Mouse (Mus musculus) heart, postnatal 0 days (tissue): Measurements from ENCODE around the gene Il18r1. TPM values are rescaled to one million over a fixed set of nuclear protein-coding genes. Genes with fewer than 3 reads are reported as not detected.

ENCODE experiments used
- ATAC-seq: fragments of 200-750 bp; cut with Nextera tagmentation; 2 replicates; pipeline ENCODE4 v1.8.0; 2017; ENCODE audit warnings: low read depth, moderate number of reproducible peaks, moderate library complexity; ENCODE audit not compliant: insufficient read depth
- DNase-seq: peaks from one replicate; pipeline ENCODE4 v3.0.0-alpha.2; 2016; ENCODE audit warnings: low spot score
- H3K27ac ChIP-seq: fragments of 300-500 bp; sonication (generic); 2 replicates; pipeline ENCODE4 v1.5.1; 2014; ENCODE audit warnings: low read depth, mild to moderate bottlenecking
- H3K27me3 ChIP-seq: fragments of 300-500 bp; sonication (generic); 2 replicates; pipeline ENCODE4 v1.6.1; 2014; ENCODE audit warnings: low read length, mixed read lengths; ENCODE audit not compliant: control insufficient read depth, insufficient read depth
- H3K36me3 ChIP-seq: fragments of 300-500 bp; sonication (generic); replicated peaks from 2 replicates; pipeline ENCODE4 v1.6.1; 2014; ENCODE audit warnings: low read length, mixed read lengths; ENCODE audit not compliant: control insufficient read depth, insufficient read depth
- H3K4me1 ChIP-seq: fragments of 300-500 bp; sonication (generic); 2 replicates; pipeline ENCODE4 v1.6.1; 2014; ENCODE audit warnings: antibody characterized with exemption; ENCODE audit not compliant: control insufficient read depth, insufficient read depth
- H3K4me2 ChIP-seq: fragments of 300-500 bp; sonication (generic); 2 replicates; pipeline ENCODE4 v1.6.1; 2014; ENCODE audit warnings: low read depth, mild to moderate bottlenecking, low read length, moderate library complexity
- H3K4me3 ChIP-seq: fragments of 300-500 bp; sonication (generic); 2 replicates; pipeline ENCODE4 v1.5.1; 2014; ENCODE audit warnings: low read depth, low read length
- H3K9ac ChIP-seq: fragments of 300-500 bp; sonication (generic); replicated peaks from 2 replicates; pipeline ENCODE4 v1.6.1; 2014; ENCODE audit warnings: low read depth, low read length, mixed read lengths
- H3K9me3 ChIP-seq: fragments of 300-500 bp; sonication (generic); replicated peaks from 2 replicates; pipeline ENCODE4 v1.6.1; 2016; ENCODE audit warnings: low read length; ENCODE audit not compliant: control insufficient read depth
- CTCF ChIP-seq: IDR thresholded peaks from 2 replicates; pipeline ENCODE4 v1.5.1; 2016; ENCODE audit warnings: antibody characterized with exemption, control low read depth, low read depth
- EP300 ChIP-seq: IDR thresholded peaks from 2 replicates; pipeline ENCODE4 v1.6.1; 2016; ENCODE audit warnings: antibody characterized with exemption, low read depth
- WGBS: fragments of 180-500 bp; shearing (Covaris S2); extraction: QIAGEN DNeasy Blood & Tissue Kit; methylation state at CpG from one replicate; pipeline ENCODE4 v1.1.7; 2014; 5-methylcytosine and 5-hydroxymethylcytosine counted together
- polyA plus RNA-seq: library from polyadenylated mRNA; unstranded; fragments of >200 nt; fragmentation: Nextera tagmentation; extraction: Ambion mirVana; gene quantifications from 2 replicates; pipeline ENCODE4 v1.2.1, GENCODE M21; 2015
- total RNA-seq: library from RNA; depleted of rRNA; stranded (reverse); fragments of >200 nt; gene quantifications from 2 replicates; pipeline ENCODE4 v1.2.3, GENCODE M21; 2014; ENCODE audit warnings: low replicate concordance

The Il18r1 gene
- total and polyA plus RNA-seq, 2 experiments from 2014 or later, result 0.46 to 0.97 TPM

DNA sequence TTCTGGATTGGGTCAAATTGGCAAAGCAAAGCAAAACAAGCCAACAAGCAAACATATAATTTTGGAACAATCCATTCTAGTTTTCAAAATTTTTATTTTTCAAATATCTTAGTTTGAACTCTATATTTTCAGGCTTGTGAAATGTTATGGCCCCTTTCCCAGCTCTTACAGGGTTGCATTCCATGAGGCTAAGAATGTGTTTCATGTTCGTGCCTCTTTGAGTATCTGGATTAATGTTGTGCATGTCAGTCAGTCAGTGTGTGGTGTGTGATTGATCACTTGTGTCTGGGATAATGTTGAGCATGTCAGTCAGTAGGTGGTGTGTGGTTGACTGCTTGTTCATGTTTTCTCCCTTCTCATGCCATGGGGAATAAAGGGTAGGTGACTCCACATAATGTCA lies 37.5 kb upstream of the Il18r1 start:
- no peak overlapping the region for H3K4me3 ChIP-seq
- H3K4me1 ChIP-seq, result no peaks in the 10 kb centered on the region
- WGBS, result 51% methylated on average over 1 of the region's 1 CpGs
- H3K27me3 ChIP-seq, result no peaks in the 10 kb centered on the region
- no peak for DNase-seq
- ATAC-seq, result no peak
- H3K36me3 ChIP-seq, result no peaks in the 10 kb centered on the region
- no peak for TF ChIP-seq CTCF
- no peak for TF ChIP-seq EP300
- no peak overlapping the region for H3K4me2 ChIP-seq
- H3K9me3 ChIP-seq, result no peaks in the 10 kb centered on the region
- H3K27ac ChIP-seq, result no peak overlapping the region
- no peak overlapping the region for H3K9ac ChIP-seq

GRCm38 (mm10) chr1:40428910-40429675 lies 36.3 kb upstream of the Il18r1 start, which contains the start of gene Il1rl1:
Gene Il1rl1, plus strand, starts transcription at chr1:40429570.
- 59% methylated on average over 5 of the region's 5 CpGs for WGBS
- DNase-seq (no peak), ATAC-seq (no peak)
- Histone ChIP-seq H3K9me3 (no peaks in the 10 kb centered on the region), H3K9ac (no peak within 1 kb of the TSS), H3K4me1 (no peaks in the 10 kb centered on the region), H3K27me3 (no peaks in the 10 kb centered on the region), H3K4me3 (no peak within 1 kb of the TSS), H3K36me3 (no peaks in the 10 kb centered on the region), H3K4me2 (no peak within 1 kb of the TSS), H3K27ac (no peak within 1 kb of the TSS)
- TF ChIP-seq EP300 (no peak), CTCF (no peak)

DNA sequence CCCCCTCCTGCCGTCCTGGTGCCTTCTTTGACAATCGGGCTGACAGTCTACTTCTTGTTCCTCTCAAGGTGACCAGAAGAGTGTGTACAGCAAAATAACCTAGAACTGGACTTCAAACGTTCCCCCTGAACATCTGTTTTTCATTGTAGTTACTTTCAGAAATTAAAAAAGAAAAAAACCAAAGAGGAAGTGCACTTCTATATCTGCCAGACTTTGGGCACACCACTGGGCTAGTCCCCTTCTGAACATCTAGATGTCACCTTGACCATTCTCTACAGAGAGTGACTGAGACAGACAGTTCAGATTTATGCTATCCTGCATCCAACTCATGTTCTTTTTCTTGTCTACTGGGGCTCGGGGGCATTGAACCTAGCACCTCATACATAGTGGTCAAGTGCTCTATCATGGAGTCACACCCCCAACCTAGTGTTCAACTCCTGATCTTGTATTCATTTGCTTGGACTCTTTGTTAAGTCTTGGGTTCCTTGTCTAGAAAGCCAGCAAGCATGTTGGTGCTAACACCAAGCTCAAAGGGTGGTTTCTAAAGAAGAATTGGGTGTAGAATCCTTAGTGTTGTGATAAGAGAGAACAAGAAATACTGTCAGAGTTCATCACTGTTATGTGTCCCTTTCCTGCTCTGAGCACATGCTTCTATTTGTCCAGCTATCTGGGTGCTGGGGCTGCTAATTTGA lies 35.1 kb upstream of the Il18r1 start:
- ATAC-seq (no peak), DNase-seq (no peak)
- Histone ChIP-seq H3K36me3 (no peaks in the 10 kb centered on the region), H3K4me1 (no peaks in the 10 kb centered on the region), H3K9me3 (no peaks in the 10 kb centered on the region), H3K27ac (no peak overlapping the region), H3K9ac (no peak overlapping the region), H3K4me2 (no peak overlapping the region), H3K4me3 (no peak overlapping the region), H3K27me3 (no peaks in the 10 kb centered on the region)
- TF ChIP-seq CTCF (no peak), EP300 (no peak)
- 54% methylated on average over 4 of the region's 4 CpGs for WGBS

- Histone ChIP-seq H3K9me3 (no peaks in the 10 kb centered on the region), H3K4me3 (no peak overlapping the region), H3K9ac (no peak overlapping the region), H3K4me2 (no peak overlapping the region), H3K27ac (no peak overlapping the region), H3K36me3 (no peaks in the 10 kb centered on the region), H3K4me1 (no peaks in the 10 kb centered on the region), H3K27me3 (no peaks in the 10 kb centered on the region)
- TF ChIP-seq EP300 (no peak), CTCF (no peak)
- 67% methylated on average over 2 of the region's 2 CpGs for whole genome bisulfite sequencing
- ATAC-seq, result no peak
- no peak for DNase-seq
Measured at GRCm38 (mm10) chr1:40432169-40432568, 33.2 kb upstream of the Il18r1 start.

- DNase-seq, result no peak
- no peaks in the 10 kb centered on the region for H3K27me3 ChIP-seq
- no peaks in the 10 kb centered on the region for H3K9me3 ChIP-seq
- H3K4me3 ChIP-seq, result no peak overlapping the region
- no peaks in the 10 kb centered on the region for H3K36me3 ChIP-seq
- H3K9ac ChIP-seq, result no peak overlapping the region
- WGBS, result 90% methylated on average over 3 of the region's 3 CpGs
- no peak for ATAC-seq
- H3K27ac ChIP-seq, result no peak overlapping the region
- no peak overlapping the region for H3K4me2 ChIP-seq
- no peaks in the 10 kb centered on the region for H3K4me1 ChIP-seq
- TF ChIP-seq CTCF (no peak), EP300 (no peak)
Measured at GRCm38 (mm10) chr1:40435936-40436335, 29.4 kb upstream of the Il18r1 start.
